Mouse (Mus musculus) heart, postnatal 14 days (tissue): ENCODE measurements at regions not wholly inside any gene's neighbourhood (a gene's known extent, or its start where the extent isn't known, plus 50 kb on each side); places are given as distances from the start of the nearest gene placed in this dataset.
A peak's percentile ranks its signal among the peaks of the same experiment; 100 is the strongest.

Experiments used
- DNase-seq, 2 experiments: peaks; one replicate each; pipeline ENCODE4 v3.0.0; 2021 to 2022
- intact Hi-C: fragments of 180-260 bp; cut with DNase I; formaldehyde crosslinking; loops from one replicate; pipeline ENCODE4 v1.15.1; 2025

GRCm38 (mm10) chr13:16314669-16315068 is 303.0 kb downstream of the Inhba start:
- intact Hi-C loops = no loop called here

GRCm38 (mm10) chr13:16315689-16316088 is 304.0 kb downstream of the Inhba start:
- DNase-seq = no peak
- intact Hi-C loops = no loop called here

More at GRCm38 (mm10) chr13:16314669-16315068, 303.0 kb downstream of the Inhba start:
- DNase-seq = no peak

- intact Hi-C loops = no loop called here
- DNase-seq = no peak
Observed at GRCm38 (mm10) chr13:16316581-16316980, 304.9 kb downstream of the Inhba start.

- intact Hi-C loops = no loop called here
- no peak for DNase-seq
Observed at GRCm38 (mm10) chr13:16317412-16317811, 305.8 kb downstream of the Inhba start.

- DNase-seq = no peak
- intact Hi-C loops = no loop called here
Observed at GRCm38 (mm10) chr13:16320392-16320791, 308.7 kb downstream of the Inhba start.

GRCm38 (mm10) chr13:16325661-16326060 is 314.0 kb downstream of the Inhba start:
- DNase-seq = no peak
- intact Hi-C loops = no loop called here

- intact Hi-C loops = no loop called here
- no peak for DNase-seq
Observed at GRCm38 (mm10) chr13:16341727-16342126, 330.1 kb downstream of the Inhba start.

- intact Hi-C loops = no loop called here
- DNase-seq = no peak
Observed at GRCm38 (mm10) chr13:16342171-16342570, 330.5 kb downstream of the Inhba start.

- DNase-seq = peak; percentile 9 to 31
- intact Hi-C loops = no loop called here
Observed at GRCm38 (mm10) chr13:16343280-16343945, 331.8 kb downstream of the Inhba start.

- intact Hi-C loops = no loop called here
- no peak for DNase-seq
Observed at GRCm38 (mm10) chr13:16349353-16349752, 337.7 kb downstream of the Inhba start.

GRCm38 (mm10) chr13:16350061-16350460 is 338.4 kb downstream of the Inhba start:
- intact Hi-C loops = no loop called here
- no peak for DNase-seq

GRCm38 (mm10) chr13:16355316-16355715 is 343.7 kb downstream of the Inhba start:
- DNase-seq = no peak
- intact Hi-C loops = no loop called here

- intact Hi-C loops = no loop called here
- DNase-seq = no peak
Observed at GRCm38 (mm10) chr13:16379492-16379891, 367.8 kb downstream of the Inhba start.

GRCm38 (mm10) chr13:16379949-16380348 is 368.3 kb downstream of the Inhba start:
- DNase-seq = no peak
- intact Hi-C loops = no loop called here

- no peak for DNase-seq
- intact Hi-C loops = no loop called here
Observed at GRCm38 (mm10) chr13:16382936-16383511, 371.4 kb downstream of the Inhba start.

GRCm38 (mm10) chr13:16416356-16417019 is 404.8 kb downstream of the Inhba start:
- intact Hi-C loops = no loop called here
- DNase-seq = peak in 1 of 2 experiments; percentile 16

- intact Hi-C loops = no loop called here
- no peak for DNase-seq
Observed at GRCm38 (mm10) chr13:16424147-16424546, 412.5 kb downstream of the Inhba start.

GRCm38 (mm10) chr13:16435436-16435835 is 423.8 kb downstream of the Inhba start:
- intact Hi-C loops = no loop called here
- no peak for DNase-seq

- intact Hi-C loops = no loop called here
- no peak for DNase-seq
Observed at GRCm38 (mm10) chr13:16453234-16453633, 441.6 kb downstream of the Inhba start.

GRCm38 (mm10) chr13:16459743-16460142 is 448.1 kb downstream of the Inhba start:
- intact Hi-C loops = no loop called here
- no peak for DNase-seq

GRCm38 (mm10) chr13:16461681-16462080 is 450.0 kb downstream of the Inhba start:
- no peak for DNase-seq
- intact Hi-C loops = no loop called here

- intact Hi-C loops = no loop called here
- DNase-seq = no peak
Observed at GRCm38 (mm10) chr13:16464823-16465222, 453.2 kb downstream of the Inhba start.
